Mouse (Mus musculus): ENCODE measurements at regions not wholly inside any gene's neighbourhood (a gene's known extent, or its start where the extent isn't known, plus 50 kb on each side); places are given as distances from the start of the nearest gene placed in this dataset.
"Not testable (repeated sequence)": the region's sequence is repeated elsewhere in the genome, so short reads cannot be mapped to it uniquely, and the experiment has no call there.

DNA sequence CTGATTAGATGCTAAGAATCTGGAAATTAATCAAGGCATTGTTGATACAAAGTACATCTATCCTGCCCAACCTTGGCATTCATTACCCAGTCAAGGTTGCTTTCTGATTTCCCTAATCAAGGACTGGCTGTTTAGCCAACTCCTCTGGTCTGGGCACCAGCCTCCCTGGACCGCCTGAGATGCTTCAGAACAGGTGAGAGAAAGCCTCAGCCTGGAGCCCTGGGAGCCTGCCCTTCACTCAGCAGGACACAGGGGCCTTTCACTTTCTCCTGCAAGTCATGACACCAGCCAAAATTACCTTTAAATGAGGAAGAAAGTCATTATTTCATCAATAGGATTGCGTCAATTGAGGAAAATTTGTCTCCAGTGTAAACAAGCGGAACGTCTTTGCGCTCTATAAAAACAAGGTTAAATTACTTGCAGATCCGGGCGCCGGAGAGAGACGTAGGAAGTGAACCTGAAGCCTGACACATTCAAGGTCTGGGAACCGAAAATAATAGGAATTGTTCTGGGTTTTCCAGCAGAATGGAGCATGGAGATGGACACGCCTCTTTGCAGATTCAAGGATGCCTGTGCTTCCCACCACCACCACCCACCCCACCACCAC is 164.4 kb upstream of the Pkdcc start:
- no peak for DNase-seq

DNA sequence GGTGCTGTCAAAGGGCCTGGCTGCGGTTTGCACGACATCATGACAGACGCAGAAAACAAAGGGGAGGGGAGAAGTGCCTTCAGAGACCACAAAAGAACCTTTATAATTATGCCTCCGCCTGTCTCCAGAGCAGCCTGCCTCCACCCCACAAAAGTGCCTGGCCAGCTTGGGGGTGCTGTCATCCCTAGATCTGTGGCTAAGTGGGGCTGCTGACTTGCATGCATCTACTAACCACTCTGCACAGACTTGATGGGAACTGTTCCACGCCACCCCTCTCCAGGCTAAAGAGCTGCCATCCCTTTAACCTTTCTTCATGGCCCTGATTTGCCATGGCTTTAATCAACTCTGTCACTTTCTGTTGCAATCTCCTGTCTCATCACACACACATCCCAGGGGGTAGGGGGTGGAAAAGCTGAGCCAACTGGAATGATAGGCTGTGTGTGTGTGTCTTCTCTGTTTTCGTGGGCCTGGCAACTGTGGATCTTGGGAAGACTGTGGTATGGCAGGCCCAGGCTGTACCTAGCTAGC is 162.4 kb upstream of the Pkdcc start:
- DNase-seq = no peak

DNA sequence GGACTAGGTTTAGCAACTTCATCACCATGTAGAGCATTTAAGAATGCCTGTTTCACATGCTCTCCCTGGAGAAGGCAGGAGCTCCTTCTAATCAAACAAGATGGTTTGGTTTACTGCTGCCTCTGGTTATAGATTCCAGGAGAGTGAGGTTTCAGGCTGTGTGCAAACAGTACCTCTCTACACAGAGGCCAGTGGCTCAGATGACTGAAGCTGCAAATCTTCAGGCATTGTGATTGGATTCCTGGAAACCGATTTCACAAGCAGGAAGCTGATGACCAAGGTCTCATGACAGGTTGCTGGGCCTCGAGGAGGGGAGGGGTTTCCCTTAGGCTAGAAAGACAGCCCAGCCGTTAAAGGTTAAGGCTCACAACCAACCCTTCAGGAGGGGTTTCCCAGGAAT is 157.3 kb upstream of the Pkdcc start:
- DNase-seq = no peak

DNA sequence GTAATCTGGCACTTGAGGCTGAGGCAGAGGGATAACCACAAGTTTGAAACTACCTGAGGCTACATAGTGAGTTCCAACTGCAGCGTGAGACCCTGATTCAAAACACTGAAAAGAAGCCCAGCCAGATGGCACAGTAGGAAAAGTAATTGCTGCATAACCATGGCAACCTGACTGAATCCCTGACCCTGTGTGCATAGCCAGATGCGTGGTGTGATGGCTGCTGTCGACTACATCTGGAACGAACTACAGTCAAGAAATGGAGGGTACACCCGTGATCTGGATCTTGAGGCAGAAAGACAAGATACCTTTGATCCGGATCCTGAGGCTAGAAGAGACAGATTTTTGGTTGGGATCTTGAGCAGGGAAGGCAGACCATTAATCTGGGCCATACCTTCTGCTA is 153.2 kb upstream of the Pkdcc start:
- DNase-seq = no peak

DNA sequence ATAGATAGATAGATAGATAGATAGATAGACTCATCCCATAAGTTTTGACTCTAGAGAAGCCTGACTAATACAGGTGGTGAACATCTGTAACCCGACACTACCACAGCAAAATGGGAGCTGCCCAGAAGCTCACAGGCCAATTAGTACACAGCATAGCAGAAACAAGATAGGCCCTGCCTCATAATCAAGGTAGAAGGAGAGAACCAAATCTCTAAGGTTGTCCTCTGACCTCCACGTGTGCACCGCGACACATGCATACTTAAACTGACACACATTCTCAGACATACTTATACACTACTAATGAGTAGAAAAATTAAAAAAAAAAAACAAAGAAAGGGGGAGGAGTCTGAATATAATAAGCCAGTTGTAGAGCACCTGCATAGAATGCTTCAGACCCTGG is 151.2 kb upstream of the Pkdcc start:
- no peak for DNase-seq

- DNase-seq = not testable (repeated sequence)
These were observed 150.7 kb upstream of the Pkdcc start for GRCm38 (mm10) chr17:83064376-83064775.

DNA sequence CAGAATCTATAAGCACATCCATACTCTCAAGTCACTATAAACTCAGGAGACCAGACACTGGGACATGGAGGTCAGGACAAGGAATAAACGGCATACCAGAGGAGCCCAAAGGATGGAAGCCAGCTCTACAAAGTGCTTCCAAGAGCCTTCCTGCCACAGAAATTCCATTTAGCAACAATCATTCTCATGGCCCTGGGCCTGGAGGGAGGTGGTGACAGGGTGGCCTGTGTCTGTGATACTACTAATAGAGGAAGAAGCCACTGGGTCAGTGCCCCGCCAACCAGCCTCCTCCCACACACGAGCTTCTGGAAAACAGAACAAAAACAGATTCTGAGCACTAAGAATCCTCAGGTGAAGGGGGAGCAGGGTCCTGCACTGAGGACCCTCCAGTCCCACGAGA is 145.8 kb upstream of the Pkdcc start:
- DNase-seq = peak; percentile 59

DNA sequence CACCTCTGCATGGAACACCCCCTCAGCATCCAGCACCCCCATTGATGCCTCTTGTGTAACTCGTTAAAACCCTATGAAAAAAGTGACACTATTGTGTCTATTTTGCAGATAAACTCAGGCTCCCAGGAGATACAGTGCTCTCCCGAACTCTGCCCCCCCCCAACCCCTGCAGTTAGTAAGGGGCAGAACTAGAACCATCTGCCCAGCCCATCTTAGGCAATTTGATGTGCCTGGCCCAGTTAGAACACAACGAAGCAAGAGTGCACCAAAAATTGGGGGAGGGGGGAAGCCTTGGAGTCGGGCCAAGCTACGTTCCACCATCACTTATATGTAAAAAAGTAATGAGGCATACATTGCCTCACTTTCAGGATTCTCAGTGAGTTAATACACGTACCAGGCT is 143.3 kb upstream of the Pkdcc start:
- DNase-seq = no peak

DNA sequence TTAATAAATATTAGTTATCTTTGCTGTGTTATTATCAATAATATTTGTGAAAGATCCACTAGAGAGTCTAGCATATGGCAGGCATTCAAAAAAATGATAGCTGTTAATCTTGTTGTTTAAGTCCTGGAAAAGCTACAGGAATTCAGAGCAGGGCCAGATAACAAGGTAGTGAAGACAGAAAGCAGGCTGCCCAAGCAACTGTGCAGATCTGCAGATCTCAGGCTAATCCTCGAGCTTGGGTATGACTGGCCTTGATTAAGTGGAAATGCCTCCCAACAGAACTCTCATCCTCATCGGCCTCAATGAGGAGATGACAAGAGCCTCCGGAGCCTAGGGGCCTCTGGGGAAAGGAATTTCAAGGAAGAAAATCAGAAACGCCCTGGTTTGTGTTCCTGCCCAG is 142.9 kb upstream of the Pkdcc start:
- DNase-seq = no peak

- DNase-seq = peak; percentile 56
These were observed 140.2 kb upstream of the Pkdcc start for GRCm38 (mm10) chr17:83074893-83075292.

- DNase-seq = peak; percentile 37
These were observed 137.1 kb upstream of the Pkdcc start for GRCm38 (mm10) chr17:83077737-83078600.

DNA sequence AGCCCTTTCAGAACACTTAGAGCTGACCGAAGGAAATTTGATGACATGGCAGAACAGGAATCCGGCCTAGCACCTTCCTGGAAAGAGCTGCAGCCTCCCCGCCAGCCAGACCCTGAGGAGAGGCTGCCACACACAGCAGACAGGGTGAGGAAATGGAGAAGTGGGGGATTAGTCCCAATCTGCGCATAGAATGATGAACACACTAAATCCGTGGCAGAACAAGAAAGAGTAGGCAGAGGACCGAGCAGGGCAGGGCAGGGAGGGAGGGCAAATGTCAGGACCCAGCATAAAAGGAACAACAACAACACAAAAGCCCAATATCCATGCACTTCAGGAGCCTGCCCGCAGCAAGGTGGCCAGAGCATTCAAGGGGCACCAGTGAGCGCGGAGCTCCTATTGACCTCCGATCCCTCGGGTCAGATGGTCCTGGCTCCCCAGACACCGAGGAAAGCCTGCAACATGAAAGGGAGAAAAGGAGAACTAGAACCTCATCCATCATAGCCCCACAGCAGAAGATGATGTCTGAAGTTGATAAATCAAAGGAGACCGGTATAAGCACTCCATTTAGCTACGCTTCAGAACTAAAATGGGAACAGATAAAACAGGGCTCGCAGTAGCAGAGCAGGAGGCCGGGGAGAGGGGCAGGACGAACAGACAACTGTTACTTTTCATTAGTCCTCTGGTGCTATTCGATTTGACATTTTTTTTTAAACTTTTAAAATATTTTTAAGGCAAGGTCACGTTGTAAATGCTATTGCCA is 136.3 kb upstream of the Pkdcc start:
- DNase-seq = peak; percentile 41

DNA sequence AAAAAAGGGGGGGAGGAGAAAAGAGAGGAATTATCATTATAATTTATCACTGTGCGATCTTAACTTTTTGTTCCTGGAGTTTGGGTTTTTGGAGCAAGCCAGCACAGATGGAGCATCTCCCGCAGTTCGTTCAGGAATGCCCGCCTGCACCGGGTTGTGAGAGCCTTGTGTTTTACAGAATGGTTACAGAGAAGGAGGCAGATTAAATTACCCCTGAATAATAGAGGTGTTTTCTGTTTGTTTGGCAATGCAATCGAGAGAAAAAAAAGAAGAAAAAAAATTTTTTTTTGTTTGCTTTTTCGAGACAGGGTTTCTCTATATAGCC is 135.8 kb upstream of the Pkdcc start:
- no peak for DNase-seq

DNA sequence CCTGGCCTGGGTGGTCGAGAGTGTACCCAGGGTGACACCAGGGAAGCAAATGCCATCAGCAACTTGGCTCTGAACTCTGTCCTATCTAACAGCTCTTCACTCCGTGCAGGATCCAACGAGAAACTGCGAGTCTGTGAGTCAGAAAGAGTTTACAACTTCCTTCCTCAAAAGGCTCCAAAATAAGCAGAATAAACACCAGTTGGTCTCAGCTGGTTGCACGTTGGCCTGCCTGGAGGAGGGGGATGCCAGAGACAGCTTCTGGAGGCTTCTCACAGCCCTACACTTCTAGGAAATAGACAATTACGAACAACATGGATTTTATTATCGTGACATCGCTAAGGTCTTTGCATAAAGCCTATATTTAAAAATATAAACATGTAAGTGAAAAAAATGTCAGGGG is 133.4 kb upstream of the Pkdcc start:
- DNase-seq = peak; percentile 29

DNA sequence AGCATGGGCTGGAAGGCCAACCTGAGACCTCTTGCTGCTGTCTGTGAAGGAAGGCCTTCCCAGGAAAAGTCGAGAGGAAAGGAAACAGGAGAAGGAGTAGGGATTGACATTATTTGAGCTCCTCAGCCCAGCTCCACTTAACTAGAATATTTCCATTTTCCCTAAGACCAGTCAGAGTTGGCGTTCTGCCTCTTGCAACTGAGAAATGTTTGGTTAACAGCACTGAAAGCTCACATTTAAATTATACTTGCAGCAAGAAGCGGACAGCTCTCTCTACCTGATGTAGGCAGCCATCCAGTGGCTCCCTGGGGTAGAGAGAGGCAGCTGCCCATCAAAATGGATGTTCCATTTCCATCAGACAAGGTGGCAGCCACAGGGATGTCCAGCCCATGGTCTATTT is 131.6 kb upstream of the Pkdcc start:
- DNase-seq = no peak

- DNase-seq = no peak
These were observed 129.2 kb upstream of the Pkdcc start for GRCm38 (mm10) chr17:83085792-83086475.

DNA sequence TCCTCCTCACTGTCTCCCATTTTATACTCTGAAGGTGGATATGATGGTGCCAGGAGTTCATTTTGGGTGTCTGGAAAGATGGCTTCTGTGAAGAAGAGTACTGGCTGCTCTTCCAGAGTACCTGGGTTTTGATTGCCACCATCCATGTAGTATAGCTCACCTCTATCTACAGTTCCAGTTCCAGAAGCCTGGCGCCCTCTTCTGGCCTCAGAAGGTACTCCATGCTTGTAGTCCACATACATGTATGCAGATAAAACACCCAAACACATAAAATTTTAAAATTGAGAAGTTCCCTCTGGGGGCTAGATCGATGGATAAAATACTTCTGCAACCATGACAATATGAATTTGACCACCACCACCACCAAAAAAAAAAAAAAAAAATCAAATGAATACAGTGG is 128.4 kb upstream of the Pkdcc start:
- no peak for DNase-seq

DNA sequence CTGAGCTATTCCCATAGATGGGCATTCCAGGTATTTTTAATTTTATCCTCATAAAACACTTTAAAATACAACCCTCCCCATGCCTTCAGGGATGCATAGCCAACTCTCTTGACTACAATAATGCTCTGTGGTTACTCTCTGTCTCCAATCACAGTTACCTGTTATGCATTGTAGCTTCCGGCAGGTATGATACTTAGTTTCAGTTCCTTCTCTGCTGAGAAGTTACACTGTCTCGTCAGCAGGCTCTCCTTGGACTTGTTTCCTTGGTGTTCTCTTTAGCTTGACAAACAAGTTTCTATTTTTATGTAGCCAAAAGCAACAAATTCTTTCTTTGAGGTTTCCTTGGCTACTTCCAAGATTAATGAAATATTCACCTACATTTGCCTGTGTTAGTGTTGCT is 126.6 kb upstream of the Pkdcc start:
- DNase-seq = no peak

- DNase-seq = no peak
These were observed 125.0 kb upstream of the Pkdcc start for GRCm38 (mm10) chr17:83089856-83090692.

DNA sequence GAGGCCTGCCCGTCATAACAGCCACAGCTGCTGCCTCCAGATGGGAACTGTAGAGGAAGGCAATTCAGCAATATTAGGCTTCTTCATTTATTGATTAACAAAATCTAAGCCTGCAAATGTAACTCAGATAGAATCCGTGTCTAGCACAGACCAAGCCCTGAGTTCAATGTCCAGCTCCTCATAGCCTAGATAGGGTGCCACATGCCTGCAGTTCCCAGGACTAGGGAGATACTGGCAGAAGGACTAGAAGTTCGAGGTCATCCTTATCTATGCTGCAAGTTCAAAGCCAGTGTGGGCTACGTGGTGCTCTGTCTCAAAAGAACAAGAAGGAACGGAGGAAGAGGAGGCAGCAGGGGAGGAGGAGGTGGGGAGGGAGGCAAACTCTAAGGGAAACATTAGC is 121.2 kb upstream of the Pkdcc start:
- no peak for DNase-seq

DNA sequence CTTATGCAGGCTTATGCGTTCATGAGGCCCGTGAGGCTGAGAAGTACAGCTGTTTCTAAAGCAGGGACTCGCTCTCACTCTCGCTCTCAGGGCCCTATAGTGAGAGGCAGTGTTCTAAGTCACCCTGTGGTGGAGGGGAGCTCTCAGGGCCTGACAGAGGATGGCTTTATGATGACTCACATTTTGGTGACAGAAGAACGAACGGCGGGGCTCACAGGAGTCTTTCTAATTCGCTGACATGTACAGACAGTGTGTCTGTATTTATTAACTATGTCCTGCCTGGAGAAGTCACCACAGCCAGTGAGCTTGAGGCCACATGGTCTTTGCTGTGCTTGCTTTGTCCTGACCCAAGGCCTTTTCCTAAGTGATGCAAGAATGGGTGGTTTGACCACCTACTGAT is 118.6 kb upstream of the Pkdcc start:
- no peak for DNase-seq

DNA sequence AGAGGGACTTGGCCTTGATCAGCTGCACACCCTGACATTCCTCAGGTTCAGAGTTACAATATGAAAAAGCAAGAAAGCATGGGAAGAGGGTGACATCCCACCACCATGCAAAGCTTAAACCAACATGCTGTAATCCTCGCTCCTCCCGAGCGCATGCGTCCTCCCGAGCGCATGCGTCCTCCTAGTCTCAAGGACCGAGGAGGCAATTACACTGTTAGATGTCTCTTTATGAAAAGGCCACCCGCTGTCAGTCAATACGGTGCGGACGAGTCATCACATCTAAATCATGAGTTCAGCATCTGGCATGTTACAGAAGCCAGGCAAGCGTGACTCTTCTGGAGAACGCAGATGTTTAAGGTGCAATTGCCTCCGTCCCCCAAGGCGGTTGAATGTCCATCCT is 117.1 kb upstream of the Pkdcc start:
- DNase-seq = no peak
